Mouse (Mus musculus) hindbrain, embryonic 10.5 days (tissue): Measurements from ENCODE around the gene Zp3r. TPM values are rescaled to one million over a fixed set of nuclear protein-coding genes. Genes with fewer than 3 reads are reported as not detected.
A peak's percentile ranks its signal among the peaks of the same experiment; 100 is the strongest.

Experiments used
- DNase-seq: peaks from one replicate; pipeline ENCODE4 v3.0.0-alpha.2; 2017; ENCODE audit warnings: low spot score
- H3K27ac ChIP-seq: fragments of 300-500 bp; sonication (generic); 2 replicates; pipeline ENCODE4 v1.5.1; 2016; ENCODE audit warnings: mild to moderate bottlenecking, moderate library complexity
- H3K27me3 ChIP-seq: fragments of 300-500 bp; sonication (generic); 2 replicates; pipeline ENCODE4 v1.6.1; 2016; ENCODE audit warnings: mild to moderate bottlenecking; ENCODE audit not compliant: poor library complexity, insufficient read depth, severe bottlenecking
- H3K36me3 ChIP-seq: fragments of 300-500 bp; sonication (generic); 2 replicates; pipeline ENCODE4 v1.6.1; 2016; ENCODE audit warnings: mild to moderate bottlenecking, moderate library complexity
- H3K4me1 ChIP-seq: fragments of 300-500 bp; sonication (generic); replicated peaks from 2 replicates; pipeline ENCODE4 v1.6.1; 2016; ENCODE audit warnings: mild to moderate bottlenecking
- H3K4me3 ChIP-seq: fragments of 300-500 bp; sonication (generic); 2 replicates; pipeline ENCODE4 v1.5.1; 2016; ENCODE audit warnings: mild to moderate bottlenecking, moderate library complexity
- H3K9me3 ChIP-seq: fragments of 300-500 bp; sonication (generic); 2 replicates; pipeline ENCODE4 v1.6.1; 2016; ENCODE audit warnings: mild to moderate bottlenecking, moderate library complexity
- WGBS: fragments of 180-500 bp; shearing (Covaris S2); methylation state at CpG from one replicate; pipeline ENCODE4 v1.1.7; 2016; 5-methylcytosine and 5-hydroxymethylcytosine counted together
- polyA plus RNA-seq: library from polyadenylated mRNA; unstranded; fragments of >200 nt; fragmentation: Nextera tagmentation; extraction: Ambion mirVana; gene quantifications from 2 replicates; pipeline ENCODE4 v1.2.1, GENCODE M21; 2016

Zp3r gene
- polyA plus RNA-seq, 1 experiment from 2014 or later: not detected

GRCm38 (mm10) chr1:130551407-130552249 lies 77.8 kb downstream of the Zp3r start:
- WGBS: 79% methylated on average over 5 of the region's 5 CpGs
- H3K9me3 ChIP-seq: no peaks in the 10 kb centered on the region
- H3K27me3 ChIP-seq: no peaks in the 10 kb centered on the region
- no peak for DNase-seq
- no peak overlapping the region for H3K27ac ChIP-seq
- H3K4me3 ChIP-seq: no peak overlapping the region
- H3K36me3 ChIP-seq: no peaks in the 10 kb centered on the region
- H3K4me1 ChIP-seq: no peaks in the 10 kb centered on the region

- 64% methylated on average over 19 of the region's 19 CpGs for WGBS
- Histone ChIP-seq H3K4me3 (no peak overlapping the region), H3K27me3 (no peaks in the 10 kb centered on the region), H3K27ac (no peak overlapping the region), H3K4me1 (no peaks in the 10 kb centered on the region), H3K9me3 (no peaks in the 10 kb centered on the region), H3K36me3 (no peaks in the 10 kb centered on the region)
- peak; percentile 4 for DNase-seq
These were observed 78.9 kb downstream of the Zp3r start for GRCm38 (mm10) chr1:130550242-130551167.

DNA sequence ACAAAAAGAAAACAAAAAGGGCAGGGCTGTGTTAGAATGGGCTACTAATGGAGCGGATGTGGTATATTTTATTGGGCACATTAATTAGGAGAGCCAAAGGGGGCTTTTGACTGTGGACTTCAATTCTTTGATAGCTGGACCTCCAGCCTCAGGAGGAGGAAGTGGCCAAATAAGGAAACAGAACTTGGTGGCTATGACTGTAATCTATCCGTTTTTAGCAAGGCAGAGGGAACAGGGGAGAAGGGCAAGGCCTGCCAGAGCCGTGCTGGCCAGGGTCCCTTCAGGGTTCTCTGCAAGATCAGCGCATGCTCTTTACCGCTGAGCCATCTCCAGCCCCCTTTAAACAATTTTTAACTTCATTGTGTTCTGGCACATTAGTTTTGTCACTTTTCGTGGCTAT lies 79.7 kb downstream of the Zp3r start:
- 78% methylated on average over 6 of the region's 6 CpGs for WGBS
- Histone ChIP-seq H3K4me3 (no peak overlapping the region), H3K4me1 (no peaks in the 10 kb centered on the region), H3K27ac (no peak overlapping the region), H3K9me3 (no peaks in the 10 kb centered on the region), H3K36me3 (no peaks in the 10 kb centered on the region), H3K27me3 (no peaks in the 10 kb centered on the region)
- DNase-seq: no peak

DNA sequence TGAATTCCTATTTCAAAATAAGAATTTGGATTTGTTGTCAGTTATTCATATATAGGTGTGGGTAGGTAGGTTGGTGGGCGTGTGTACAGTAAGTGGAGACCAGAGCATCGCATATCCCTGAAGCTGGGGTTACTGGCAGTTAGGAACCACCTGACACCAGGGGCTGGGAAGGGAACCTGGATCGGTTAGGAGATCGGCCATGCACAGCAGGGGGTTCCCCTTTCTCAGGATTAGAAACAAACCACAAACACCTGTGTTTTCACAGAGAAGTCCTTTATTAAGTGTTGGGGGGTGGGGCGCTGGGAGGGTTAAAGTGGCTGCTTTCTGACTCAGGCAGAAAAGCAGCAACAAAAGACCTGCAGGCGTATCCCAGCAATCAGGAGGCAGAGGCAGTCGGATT lies 80.3 kb downstream of the Zp3r start:
- Histone ChIP-seq H3K4me1 (no peaks in the 10 kb centered on the region), H3K9me3 (no peaks in the 10 kb centered on the region), H3K4me3 (no peak overlapping the region), H3K36me3 (no peaks in the 10 kb centered on the region), H3K27me3 (no peaks in the 10 kb centered on the region), H3K27ac (no peak overlapping the region)
- WGBS: 59% methylated on average over 7 of the region's 7 CpGs
- no peak for DNase-seq

DNA sequence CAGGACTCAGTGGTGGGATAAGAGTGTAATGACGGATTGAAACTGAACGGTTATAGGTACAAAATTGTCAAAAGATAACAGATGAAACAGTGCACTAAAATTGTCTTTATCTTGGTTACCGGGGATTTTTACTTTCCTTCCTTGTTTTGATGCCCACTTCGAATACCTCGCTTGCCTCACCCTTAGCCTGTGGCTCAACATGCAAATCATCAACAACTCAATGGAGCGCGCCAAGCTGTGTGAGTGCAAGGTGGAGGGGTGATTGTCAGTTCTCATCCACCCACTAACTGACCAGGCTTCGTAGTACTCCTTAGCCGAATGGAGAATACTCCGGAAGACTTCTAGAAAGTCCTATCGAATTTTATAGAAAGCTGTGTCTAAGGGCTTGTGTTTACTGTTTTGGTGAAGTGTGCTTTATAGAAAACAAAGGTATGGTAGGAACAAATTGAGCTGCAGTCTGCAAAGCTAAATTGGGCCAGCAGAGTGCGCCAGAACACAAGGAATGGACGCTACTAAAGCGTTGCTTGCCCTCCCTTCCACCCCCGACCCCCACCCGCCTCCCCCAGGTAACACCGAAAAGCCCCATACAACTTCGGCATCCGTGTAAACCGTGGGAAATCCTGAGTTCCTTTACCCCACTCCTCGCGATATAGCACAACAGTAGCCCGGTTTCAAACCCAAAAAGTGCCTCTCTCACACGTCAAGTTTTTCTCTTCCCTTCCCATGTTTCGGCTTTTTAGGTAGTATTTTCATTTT lies 81.6 kb downstream of the Zp3r start:
- no peaks in the 10 kb centered on the region for H3K36me3 ChIP-seq
- H3K27ac ChIP-seq: no peak overlapping the region
- DNase-seq: peak; percentile 50
- no peaks in the 10 kb centered on the region for H3K4me1 ChIP-seq
- H3K9me3 ChIP-seq: no peaks in the 10 kb centered on the region
- no peaks in the 10 kb centered on the region for H3K27me3 ChIP-seq
- 27% methylated on average over 25 of the region's 25 CpGs for WGBS
- H3K4me3 ChIP-seq: peak overlapping the region; percentile 45

Other genes with a start within 250 kb of the Zp3r start
- not detected in 2 replicates for gene Cd55b, start 206.6 kb downstream of the Zp3r start, polyA plus RNA-seq
- gene Cd55, start 166.9 kb downstream of the Zp3r start, polyA plus RNA-seq: 2.6 and 3.0 TPM in 2 replicates
- gene C4bp, start 32.0 kb upstream of the Zp3r start, polyA plus RNA-seq: not detected in 2 replicates
- not detected in 2 replicates for gene Gm29427, start 86.2 kb upstream of the Zp3r start, polyA plus RNA-seq
- gene Yod1, start 87.7 kb upstream of the Zp3r start, polyA plus RNA-seq: 11.4 and 13.3 TPM in 2 replicates
- gene Pfkfb2, start 99.6 kb upstream of the Zp3r start, polyA plus RNA-seq: 5.3 and 6.7 TPM in 2 replicates
- gene AA986860, start 102.4 kb upstream of the Zp3r start, polyA plus RNA-seq: 0.51 and 0.73 TPM in 2 replicates
- gene Fcamr, start 171.3 kb upstream of the Zp3r start, polyA plus RNA-seq: not detected in 2 replicates
- gene Pigr, start 197.1 kb upstream of the Zp3r start, polyA plus RNA-seq: not detected in 2 replicates
- not detected in 2 replicates for gene Fcmr, start 236.0 kb upstream of the Zp3r start, polyA plus RNA-seq